Mouse (Mus musculus): Measurements from ENCODE around the gene Hsdl1. TPM values are rescaled to one million over a fixed set of nuclear protein-coding genes. Genes with fewer than 3 reads are reported as not detected.

Hsdl1 gene
- polyA plus RNA-seq, 1 experiment from 2014 or later = 138 TPM

GRCm38 (mm10) chr8:119606224-119606623 is 31.2 kb upstream of the Hsdl1 start:
- 92% methylated on average over 2 of the region's 2 CpGs for WGBS
- ATAC-seq (ENCODE audit: low FRiP score) = no peak
- Histone ChIP-seq H3K9me3 (no peaks in the 10 kb centered on the region), H3K36me3 (peaks cover 17% of the 10 kb centered on the region), H3K4me3 (no peak overlapping the region), H3K27ac (no peak overlapping the region), H3K27me3 (no peaks in the 10 kb centered on the region), H3K4me2 (no peak overlapping the region), H3K4me1 (replicated peaks) (peaks cover 11% of the 10 kb centered on the region), H3K9ac (no peak overlapping the region)

GRCm38 (mm10) chr8:119604996-119605395 is 30.0 kb upstream of the Hsdl1 start, which contains the start of gene Taf1c:
TSS of gene Taf1c (minus strand) at chr8:119605222.
- under 1% methylated on average over 23 of the region's 23 CpGs for WGBS
- Histone ChIP-seq H3K27ac (peak within 1 kb of the TSS; percentile 48; the same call in 1 of the 2 replicates), H3K9ac (peak within 1 kb of the TSS; percentile 88), H3K36me3 (peaks cover 30% of the 10 kb centered on the region), H3K4me2 (peak within 1 kb of the TSS; percentile 96), H3K27me3 (no peaks in the 10 kb centered on the region), H3K9me3 (no peaks in the 10 kb centered on the region), H3K4me1 (replicated peaks) (peaks cover 11% of the 10 kb centered on the region), H3K4me3 (peak within 1 kb of the TSS; percentile 78)
- peak; percentile 85 for ATAC-seq (ENCODE audit: low FRiP score)

GRCm38 (mm10) chr8:119604398-119604803 is 29.4 kb upstream of the Hsdl1 start:
- H3K4me3 ChIP-seq = peak overlapping the region; percentile 78
- no peaks in the 10 kb centered on the region for H3K27me3 ChIP-seq
- no peaks in the 10 kb centered on the region for H3K9me3 ChIP-seq
- peak overlapping the region; percentile 88 for H3K9ac ChIP-seq
- peaks cover 35% of the 10 kb centered on the region for H3K36me3 ChIP-seq
- 0 out of 2 replicates have a peak overlapping the region, but pooled peaks have one; percentile 48 for H3K27ac ChIP-seq
- WGBS = 47% methylated on average over 12 of the region's 12 CpGs
- peaks cover 11% of the 10 kb centered on the region for H3K4me1 ChIP-seq (replicated peaks)
- H3K4me2 ChIP-seq = peak overlapping the region; percentile 96
- peak; percentile 31; the same call in 1 of the 2 replicates for ATAC-seq (ENCODE audit: low FRiP score)

- WGBS = 97% methylated on average over 4 of the region's 4 CpGs
- Histone ChIP-seq H3K9me3 (no peaks in the 10 kb centered on the region), H3K9ac (peak overlapping the region; percentile 88), H3K4me2 (peak overlapping the region; percentile 96), H3K27me3 (no peaks in the 10 kb centered on the region), H3K4me3 (peak overlapping the region; percentile 78), H3K36me3 (peaks cover 42% of the 10 kb centered on the region), H3K27ac (no peak overlapping the region), H3K4me1 (replicated peaks) (peaks cover 11% of the 10 kb centered on the region)
- ATAC-seq (ENCODE audit: low FRiP score) = no peak
Observed at GRCm38 (mm10) chr8:119603771-119604170, 28.8 kb upstream of the Hsdl1 start.

- Histone ChIP-seq H3K27ac (no peak overlapping the region), H3K4me1 (replicated peaks) (peaks cover 4% of the 10 kb centered on the region; the same call in 1 of the 2 replicates), H3K27me3 (no peaks in the 10 kb centered on the region), H3K4me3 (no peak overlapping the region), H3K9ac (no peak overlapping the region), H3K9me3 (no peaks in the 10 kb centered on the region), H3K36me3 (peaks cover 6% of the 10 kb centered on the region; the same call in 1 of the 2 replicates), H3K4me2 (no peak overlapping the region)
- 91% methylated on average over 7 of the region's 7 CpGs for WGBS
- ATAC-seq (ENCODE audit: low FRiP score) = no peak
Observed at GRCm38 (mm10) chr8:119591456-119591855, 16.5 kb upstream of the Hsdl1 start.

GRCm38 (mm10) chr8:119590348-119590747 is 15.4 kb upstream of the Hsdl1 start:
- no peak overlapping the region for H3K27ac ChIP-seq
- no peak overlapping the region for H3K9ac ChIP-seq
- 88% methylated on average over 14 of the region's 14 CpGs for WGBS
- H3K4me2 ChIP-seq = no peak overlapping the region
- H3K4me1 ChIP-seq (replicated peaks) = peaks cover 8% of the 10 kb centered on the region
- ATAC-seq (ENCODE audit: low FRiP score) = no peak
- H3K27me3 ChIP-seq = no peaks in the 10 kb centered on the region
- H3K4me3 ChIP-seq = no peak overlapping the region
- H3K9me3 ChIP-seq = no peaks in the 10 kb centered on the region
- H3K36me3 ChIP-seq = no peaks in the 10 kb centered on the region

GRCm38 (mm10) chr8:119588844-119589243 is 13.9 kb upstream of the Hsdl1 start:
- Histone ChIP-seq H3K27ac (no peak overlapping the region), H3K4me1 (replicated peaks) (peaks cover 4% of the 10 kb centered on the region; the same call in 1 of the 2 replicates), H3K27me3 (no peaks in the 10 kb centered on the region), H3K9me3 (no peaks in the 10 kb centered on the region), H3K4me3 (no peak overlapping the region), H3K4me2 (no peak overlapping the region), H3K36me3 (no peaks in the 10 kb centered on the region), H3K9ac (no peak overlapping the region)
- ATAC-seq (ENCODE audit: low FRiP score) = no peak
- WGBS = 20% methylated on average over 10 of the region's 10 CpGs

GRCm38 (mm10) chr8:119588321-119588720 is 13.3 kb upstream of the Hsdl1 start:
- no peaks in the 10 kb centered on the region for H3K27me3 ChIP-seq
- ATAC-seq (ENCODE audit: low FRiP score) = no peak
- no peak overlapping the region for H3K9ac ChIP-seq
- no peaks in the 10 kb centered on the region for H3K9me3 ChIP-seq
- H3K27ac ChIP-seq = no peak overlapping the region
- no peak overlapping the region for H3K4me2 ChIP-seq
- H3K36me3 ChIP-seq = no peaks in the 10 kb centered on the region
- H3K4me3 ChIP-seq = no peak overlapping the region
- peaks cover 4% of the 10 kb centered on the region; the same call in 1 of the 2 replicates for H3K4me1 ChIP-seq (replicated peaks)
- 71% methylated on average over 4 of the region's 4 CpGs for WGBS

GRCm38 (mm10) chr8:119585901-119586300 is 10.9 kb upstream of the Hsdl1 start:
- Histone ChIP-seq H3K27me3 (no peaks in the 10 kb centered on the region), H3K4me1 (replicated peaks) (peaks cover 4% of the 10 kb centered on the region; the same call in 1 of the 2 replicates), H3K4me2 (peak overlapping the region; percentile 51), H3K4me3 (peak overlapping the region; percentile 25), H3K36me3 (no peaks in the 10 kb centered on the region), H3K9ac (peak overlapping the region; percentile 56), H3K27ac (no peak overlapping the region), H3K9me3 (no peaks in the 10 kb centered on the region)
- 21% methylated on average over 21 of the region's 24 CpGs for WGBS
- no peak for ATAC-seq (ENCODE audit: low FRiP score)

- peaks cover 34% of the 10 kb centered on the region for H3K27me3 ChIP-seq
- H3K36me3 ChIP-seq = no peaks in the 10 kb centered on the region
- H3K27ac ChIP-seq = no peak overlapping the region
- no peak for ATAC-seq (ENCODE audit: low FRiP score)
- WGBS = 88% methylated on average over 5 of the region's 5 CpGs
- H3K4me2 ChIP-seq = no peak overlapping the region
- H3K4me3 ChIP-seq = no peak overlapping the region
- H3K9ac ChIP-seq = no peak overlapping the region
- no peaks in the 10 kb centered on the region for H3K9me3 ChIP-seq
- 0 out of 2 replicates have a peak, but pooled peaks cover 3% of the 10 kb centered on the region for H3K4me1 ChIP-seq (replicated peaks)
Observed at GRCm38 (mm10) chr8:119580441-119581161, 5.6 kb upstream of the Hsdl1 start.

- peaks cover 9% of the 10 kb centered on the region for H3K4me1 ChIP-seq (replicated peaks)
- 38% methylated on average over 13 of the region's 13 CpGs for WGBS
Observed at GRCm38 (mm10) chr8:119579096-119579495, 4.1 kb upstream of the Hsdl1 start.

GRCm38 (mm10) chr8:119575366-119575726 is 363 bp upstream of the Hsdl1 start:
- Histone ChIP-seq H3K4me3 (peak overlapping the region; percentile 84), H3K4me2 (peak overlapping the region; percentile 88), H3K4me1 (replicated peaks) (peaks cover 30% of the 10 kb centered on the region), H3K9me3 (no peaks in the 10 kb centered on the region), H3K9ac (peak overlapping the region; percentile 84), H3K27me3 (peaks cover 34% of the 10 kb centered on the region), H3K27ac (no peak overlapping the region), H3K36me3 (no peaks in the 10 kb centered on the region)
- 4% methylated on average over 16 of the region's 16 CpGs for WGBS
- peak; percentile 59; the same call in 1 of the 2 replicates for ATAC-seq (ENCODE audit: low FRiP score)

More at GRCm38 (mm10) chr8:119579096-119579495, 4.1 kb upstream of the Hsdl1 start:
- H3K4me2 ChIP-seq = no peak overlapping the region
- no peak for ATAC-seq (ENCODE audit: low FRiP score)
- H3K9me3 ChIP-seq = no peaks in the 10 kb centered on the region
- H3K27ac ChIP-seq = no peak overlapping the region
- H3K36me3 ChIP-seq = no peaks in the 10 kb centered on the region
- no peak overlapping the region for H3K9ac ChIP-seq
- H3K4me3 ChIP-seq = no peak overlapping the region
- peaks cover 34% of the 10 kb centered on the region for H3K27me3 ChIP-seq

- Histone ChIP-seq H3K27me3 (peaks cover 17% of the 10 kb centered on the region), H3K4me1 (replicated peaks) (peaks cover 34% of the 10 kb centered on the region), H3K36me3 (peaks cover 8% of the 10 kb centered on the region), H3K9me3 (no peaks in the 10 kb centered on the region), H3K4me2 (no peak overlapping the region), H3K27ac (no peak overlapping the region), H3K9ac (peak overlapping the region; percentile 1; the same call in 1 of the 2 replicates), H3K4me3 (no peak overlapping the region)
- WGBS = 96% methylated on average over 4 of the region's 4 CpGs
- no peak for ATAC-seq (ENCODE audit: low FRiP score)
Observed at GRCm38 (mm10) chr8:119572411-119572810, 2.6 kb downstream of the Hsdl1 start.
